Mouse (Mus musculus) forebrain, embryonic 11.5 days (tissue): ENCODE measurements at regions not wholly inside any gene's neighbourhood (a gene's known extent, or its start where the extent isn't known, plus 50 kb on each side); places are given as distances from the start of the nearest gene placed in this dataset.

Experiments used
- ATAC-seq: fragments of 200-750 bp; cut with Nextera tagmentation; replicated peaks from 2 replicates; pipeline ENCODE4 v1.8.0; 2017; ENCODE audit warnings: moderate TSS enrichment; ENCODE audit not compliant: low FRiP score
- DNase-seq: peaks from one replicate; pipeline ENCODE4 v3.0.0-alpha.2; 2017; ENCODE audit warnings: low spot score
- H3K27ac ChIP-seq: fragments of 300-500 bp; sonication (generic); 2 replicates; pipeline ENCODE4 v1.5.1; 2014; ENCODE audit warnings: low read depth, low read length
- H3K27me3 ChIP-seq: fragments of 300-500 bp; sonication (generic); 2 replicates; pipeline ENCODE4 v1.6.1; 2014; ENCODE audit warnings: mild to moderate bottlenecking, low read length, mixed read lengths; ENCODE audit not compliant: control insufficient read depth, insufficient read depth
- H3K36me3 ChIP-seq: fragments of 300-500 bp; sonication (generic); 2 replicates; pipeline ENCODE4 v1.6.1; 2014; ENCODE audit warnings: mild to moderate bottlenecking, low read length, moderate library complexity, mixed read lengths; ENCODE audit not compliant: control insufficient read depth, insufficient read depth
- H3K4me1 ChIP-seq: fragments of 300-500 bp; sonication (generic); replicated peaks from 2 replicates; pipeline ENCODE4 v1.6.1; 2014; ENCODE audit warnings: low read length, mixed read lengths; ENCODE audit not compliant: control insufficient read depth, insufficient read depth
- H3K4me2 ChIP-seq: fragments of 300-500 bp; sonication (generic); 2 replicates; pipeline ENCODE4 v1.6.1; 2014; ENCODE audit warnings: low read depth, mild to moderate bottlenecking, low read length, moderate library complexity, mixed read lengths; ENCODE audit not compliant: severe bottlenecking
- H3K4me3 ChIP-seq: fragments of 300-500 bp; sonication (generic); 2 replicates; pipeline ENCODE4 v1.5.1; 2014; ENCODE audit warnings: low read depth, low read length
- H3K9ac ChIP-seq: fragments of 300-500 bp; sonication (generic); 2 replicates; pipeline ENCODE4 v1.6.1; 2014; ENCODE audit warnings: low read length
- H3K9me3 ChIP-seq: fragments of 300-500 bp; sonication (generic); 2 replicates; pipeline ENCODE4 v1.6.1; 2016; ENCODE audit warnings: low read length, mixed read lengths; ENCODE audit not compliant: control insufficient read depth
- WGBS: fragments of 180-500 bp; shearing (Covaris S2); extraction: QIAGEN DNeasy Blood & Tissue Kit; methylation state at CpG from one replicate; pipeline ENCODE4 v1.1.7; 2014; 5-methylcytosine and 5-hydroxymethylcytosine counted together

- DNase-seq (no peak), ATAC-seq (no peak)
- no peaks in the 10 kb centered on the region for H3K4me1 ChIP-seq
- H3K4me2 ChIP-seq: no peak overlapping the region
- H3K36me3 ChIP-seq: no peaks in the 10 kb centered on the region
- WGBS: 77% methylated on average over 2 of the region's 2 CpGs
- H3K27me3 ChIP-seq: no peaks in the 10 kb centered on the region
- H3K9ac ChIP-seq: no peak overlapping the region
- H3K4me3 ChIP-seq: no peak overlapping the region
- H3K9me3 ChIP-seq: no peaks in the 10 kb centered on the region
- H3K27ac ChIP-seq: no peak overlapping the region
Measured at GRCm38 (mm10) chr16:51719637-51720036, 311.4 kb upstream of the Cblb start.

- Histone ChIP-seq H3K9me3 (no peaks in the 10 kb centered on the region), H3K9ac (no peak overlapping the region), H3K4me1 (no peaks in the 10 kb centered on the region), H3K36me3 (no peaks in the 10 kb centered on the region), H3K27ac (no peak overlapping the region), H3K27me3 (no peaks in the 10 kb centered on the region), H3K4me3 (no peak overlapping the region), H3K4me2 (no peak overlapping the region)
- 75% methylated on average over 4 of the region's 4 CpGs for WGBS
- DNase-seq (no peak), ATAC-seq (no peak)
Measured at GRCm38 (mm10) chr16:51722682-51723081, 308.3 kb upstream of the Cblb start.

GRCm38 (mm10) chr16:51741875-51742274 is 289.1 kb upstream of the Cblb start:
- H3K9me3 ChIP-seq: no peaks in the 10 kb centered on the region
- no peaks in the 10 kb centered on the region for H3K27me3 ChIP-seq
- H3K4me3 ChIP-seq: no peak overlapping the region
- H3K36me3 ChIP-seq: no peaks in the 10 kb centered on the region
- 96% methylated on average over 2 of the region's 2 CpGs for WGBS
- ATAC-seq (no peak), DNase-seq (no peak)
- no peak overlapping the region for H3K9ac ChIP-seq
- no peak overlapping the region for H3K27ac ChIP-seq
- H3K4me1 ChIP-seq: no peaks in the 10 kb centered on the region
- H3K4me2 ChIP-seq: no peak overlapping the region

- no peak overlapping the region for H3K27ac ChIP-seq
- WGBS: 27% methylated on average over 7 of the region's 7 CpGs
Measured at GRCm38 (mm10) chr16:51751878-51752277, 279.1 kb upstream of the Cblb start.

GRCm38 (mm10) chr16:51758361-51759227 is 272.4 kb upstream of the Cblb start:
- Histone ChIP-seq H3K27ac (no peak overlapping the region), H3K4me1 (no peaks in the 10 kb centered on the region), H3K4me3 (no peak overlapping the region), H3K9ac (no peak overlapping the region), H3K9me3 (no peaks in the 10 kb centered on the region), H3K4me2 (no peak overlapping the region), H3K27me3 (no peaks in the 10 kb centered on the region), H3K36me3 (no peaks in the 10 kb centered on the region)
- 0 out of 2 replicates have a peak, but pooled peaks have one; percentile 18 for ATAC-seq
- DNase-seq: no peak
- WGBS: 47% methylated on average over 9 of the region's 9 CpGs

More at GRCm38 (mm10) chr16:51751878-51752277, 279.1 kb upstream of the Cblb start:
- Histone ChIP-seq H3K4me3 (no peak overlapping the region), H3K4me2 (no peak overlapping the region), H3K27me3 (no peaks in the 10 kb centered on the region), H3K4me1 (no peaks in the 10 kb centered on the region), H3K36me3 (no peaks in the 10 kb centered on the region), H3K9ac (no peak overlapping the region), H3K9me3 (no peaks in the 10 kb centered on the region)
- DNase-seq (peak; percentile 64), ATAC-seq (peak; percentile 72)

- H3K4me2 ChIP-seq: no peak overlapping the region
- no peaks in the 10 kb centered on the region for H3K4me1 ChIP-seq
- 56% methylated on average over 4 of the region's 4 CpGs for WGBS
- no peak overlapping the region for H3K9ac ChIP-seq
- H3K4me3 ChIP-seq: no peak overlapping the region
- no peaks in the 10 kb centered on the region for H3K27me3 ChIP-seq
- H3K27ac ChIP-seq: no peak overlapping the region
- H3K9me3 ChIP-seq: no peaks in the 10 kb centered on the region
- ATAC-seq: no peak
- no peaks in the 10 kb centered on the region for H3K36me3 ChIP-seq
- DNase-seq: no peak
Measured at GRCm38 (mm10) chr16:51759228-51759647, 271.8 kb upstream of the Cblb start.

GRCm38 (mm10) chr16:51767556-51767955 is 263.5 kb upstream of the Cblb start:
- Histone ChIP-seq H3K4me2 (no peak overlapping the region), H3K27me3 (no peaks in the 10 kb centered on the region), H3K4me1 (no peaks in the 10 kb centered on the region), H3K4me3 (no peak overlapping the region), H3K9me3 (no peaks in the 10 kb centered on the region), H3K9ac (no peak overlapping the region), H3K27ac (no peak overlapping the region), H3K36me3 (no peaks in the 10 kb centered on the region)
- 86% methylated on average over 3 of the region's 3 CpGs for WGBS
- ATAC-seq: no peak
- DNase-seq: no peak

GRCm38 (mm10) chr16:51778920-51779319 is 252.1 kb upstream of the Cblb start:
- 89% methylated on average over 2 of the region's 2 CpGs for WGBS
- Histone ChIP-seq H3K36me3 (no peaks in the 10 kb centered on the region), H3K4me1 (no peaks in the 10 kb centered on the region), H3K9ac (no peak overlapping the region), H3K4me2 (no peak overlapping the region), H3K27ac (no peak overlapping the region), H3K9me3 (no peaks in the 10 kb centered on the region), H3K4me3 (no peak overlapping the region), H3K27me3 (no peaks in the 10 kb centered on the region)
- no peak for ATAC-seq
- no peak for DNase-seq

- no peaks in the 10 kb centered on the region for H3K4me1 ChIP-seq
- H3K9ac ChIP-seq: no peak overlapping the region
- no peak overlapping the region for H3K4me2 ChIP-seq
- 98% methylated on average over 3 of the region's 3 CpGs for WGBS
- no peak for DNase-seq
- H3K27me3 ChIP-seq: no peaks in the 10 kb centered on the region
- ATAC-seq: no peak
- H3K27ac ChIP-seq: no peak overlapping the region
- H3K36me3 ChIP-seq: no peaks in the 10 kb centered on the region
- H3K4me3 ChIP-seq: no peak overlapping the region
- H3K9me3 ChIP-seq: no peaks in the 10 kb centered on the region
Measured at GRCm38 (mm10) chr16:51795003-51795402, 236.0 kb upstream of the Cblb start.
